1 mouse cellular context compared by ENCODE assay signal in the genomic region with DNA sequence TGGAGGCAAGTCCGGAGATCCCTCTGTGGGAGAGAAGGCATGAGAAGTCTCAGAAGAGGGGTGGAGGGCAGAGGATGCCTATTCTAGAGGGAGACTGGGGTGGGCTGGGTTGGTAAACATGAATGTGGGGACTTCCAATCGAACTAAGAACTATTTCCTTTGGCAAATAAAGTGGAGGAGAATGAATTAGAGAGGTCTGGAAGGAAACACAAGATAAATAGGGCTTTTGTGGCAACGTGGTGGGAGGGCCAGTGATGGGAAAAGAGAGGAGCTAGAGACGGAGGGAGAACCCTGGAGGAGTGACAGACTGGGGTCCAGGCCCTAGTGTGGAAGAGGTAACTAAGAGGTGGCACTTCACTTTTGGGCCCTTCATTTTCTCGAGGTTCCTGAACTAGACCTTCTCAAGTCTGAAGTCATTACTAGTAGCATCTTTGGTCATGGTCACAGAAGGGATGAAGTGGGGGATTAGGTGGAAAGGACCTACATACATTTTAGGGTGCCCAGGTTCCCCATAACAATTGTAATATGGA.
TF ChIP-seq lines count a peak whose summit lies in the region.

No protein-coding gene starts in this region.

TF ChIP-seq in CH12.LX, 34 proteins besides CTCF, POLR2A, EP300 and RAD21:
- TF ChIP-seq CHD2 (IDR thresholded peaks at IDR 0.05; ENCODE audit: low read length) (no peak), JUN (IDR thresholded peaks at IDR 0.05; ENCODE audit: insufficient read depth, low read depth, low read length) (no peak), ZKSCAN1 (IDR thresholded peaks at IDR 0.05; ENCODE audit: borderline replicate concordance, low read depth, low read length) (no peak), UBTF (IDR thresholded peaks at IDR 0.05; ENCODE audit: low read depth, low read length) (no peak), GABPA (IDR thresholded peaks at IDR 0.05; ENCODE audit: insufficient replicate concordance, low read depth, low read length) (no peak), ZMIZ1 (IDR thresholded peaks at IDR 0.05; ENCODE audit: low read depth, low read length) (no peak), MAFK (IDR thresholded peaks at IDR 0.05; ENCODE audit: insufficient replicate concordance, low read length) (no peak), ETS1 (conservative IDR thresholded peaks at IDR 0.05; ENCODE audit: low read depth, low read length) (no peak), MEF2A (IDR thresholded peaks at IDR 0.05; ENCODE audit: borderline replicate concordance, low read depth, low read length) (no peak), RCOR1 (conservative IDR thresholded peaks at IDR 0.05; ENCODE audit: low read depth, low read length) (no peak), POLR2AphosphoS2 (IDR thresholded peaks at IDR 0.05; ENCODE audit: low read depth, low read length) (no peak)
